Mouse (Mus musculus): ENCODE data around the gene Ecm2.

The Ecm2 gene

DNA sequence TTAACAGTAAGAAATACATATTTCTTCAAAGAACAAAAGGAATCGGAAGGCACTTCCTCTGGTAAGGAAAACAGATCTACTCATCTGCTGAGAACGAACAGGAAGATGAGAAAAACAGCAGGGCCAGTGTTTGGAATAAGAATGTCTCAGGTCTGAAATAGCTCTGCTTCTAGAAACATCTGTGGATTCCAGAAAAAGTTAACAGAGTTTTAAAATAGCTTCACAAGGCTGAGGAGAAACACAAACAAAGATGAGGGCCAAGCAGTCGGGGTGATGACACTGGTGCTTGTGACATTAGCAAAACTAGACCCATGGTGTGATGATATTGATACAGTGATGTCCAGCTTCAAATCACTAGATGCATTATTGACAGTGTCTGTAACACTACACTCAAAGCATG, 2.6 kb downstream of the Ecm2 start:
- DNase-seq (ENCODE audit: extremely low spot score): no peak

DNA sequence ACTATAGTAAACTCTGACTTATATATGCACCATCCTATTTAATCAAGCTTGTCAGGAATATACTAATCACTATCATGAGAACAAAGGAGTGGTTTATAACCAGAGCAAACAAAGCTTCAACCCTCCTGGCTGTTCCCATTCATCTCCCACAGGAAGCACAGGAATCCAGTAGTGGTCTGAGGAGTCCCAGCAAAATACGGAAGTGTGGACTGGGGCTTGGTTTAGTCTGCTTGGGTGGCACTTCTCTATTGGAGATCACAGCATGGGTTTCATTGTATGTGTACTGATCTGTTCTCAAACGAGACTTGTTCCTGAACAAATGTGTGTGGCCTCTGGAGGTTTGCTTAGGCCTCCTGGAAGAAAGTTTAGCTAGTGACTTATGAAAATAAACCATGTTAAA, 14.2 kb downstream of the Ecm2 start:
- no peak for DNase-seq (ENCODE audit: extremely low spot score)

DNA sequence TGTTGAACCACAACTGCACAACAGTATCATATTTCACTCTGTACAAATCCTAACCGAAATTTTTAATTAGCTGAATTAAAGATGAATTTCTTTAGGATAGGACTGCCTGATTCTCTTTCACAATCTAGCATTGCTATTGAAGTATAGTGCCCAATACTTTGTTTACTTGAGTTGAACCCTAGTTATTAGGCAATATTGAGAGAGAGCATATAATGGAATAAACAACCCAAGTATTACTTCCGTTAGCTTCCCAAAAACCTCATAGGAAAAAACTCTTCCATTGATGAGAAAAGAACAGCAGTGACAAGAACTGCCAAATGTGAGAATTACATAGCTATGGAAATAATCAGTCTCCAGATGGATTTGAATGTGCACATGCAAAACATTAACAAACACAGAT, 21.6 kb downstream of the Ecm2 start:
- no peak for DNase-seq (ENCODE audit: extremely low spot score)

DNA sequence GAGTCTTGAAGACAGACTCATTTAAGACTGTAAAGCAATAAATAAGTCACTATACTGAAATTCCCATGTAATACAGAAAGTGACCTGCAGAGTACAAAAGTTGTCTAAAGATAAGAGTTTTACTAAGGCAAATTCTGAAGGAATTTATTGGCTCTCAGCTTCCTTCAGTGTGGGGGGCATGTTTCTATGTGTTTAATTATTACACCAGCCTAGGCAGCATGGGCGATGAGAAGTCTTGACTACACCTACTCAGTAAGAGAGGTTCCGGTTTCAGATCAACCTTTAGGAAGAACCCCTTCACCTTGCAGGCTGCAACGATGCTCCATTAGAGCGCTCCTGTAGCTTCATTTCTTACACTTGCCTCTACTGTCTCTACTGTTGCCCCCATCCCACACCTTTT, 26.0 kb downstream of the Ecm2 start:
- DNase-seq (ENCODE audit: extremely low spot score): no peak

DNA sequence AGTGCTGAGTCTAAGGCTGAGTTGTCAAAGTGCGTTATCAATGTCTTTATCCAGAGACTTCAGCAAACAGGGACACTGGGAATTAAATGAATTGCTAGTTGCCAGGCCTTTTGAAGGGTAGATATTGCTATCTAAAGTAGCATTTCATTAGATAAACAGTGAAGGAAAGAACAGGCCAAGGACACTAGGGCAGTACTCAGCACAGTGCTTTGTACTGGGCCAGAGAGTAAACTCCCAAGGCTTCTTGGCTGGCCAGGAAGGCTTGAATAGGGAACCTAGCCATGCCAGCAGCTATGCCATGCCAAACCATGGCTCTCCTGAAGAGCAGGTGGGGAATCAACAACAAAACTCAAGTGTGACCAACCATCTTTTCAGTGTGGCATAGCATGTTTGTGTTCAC, 32.3 kb downstream of the Ecm2 start:
- DNase-seq (ENCODE audit: extremely low spot score): no peak

DNA sequence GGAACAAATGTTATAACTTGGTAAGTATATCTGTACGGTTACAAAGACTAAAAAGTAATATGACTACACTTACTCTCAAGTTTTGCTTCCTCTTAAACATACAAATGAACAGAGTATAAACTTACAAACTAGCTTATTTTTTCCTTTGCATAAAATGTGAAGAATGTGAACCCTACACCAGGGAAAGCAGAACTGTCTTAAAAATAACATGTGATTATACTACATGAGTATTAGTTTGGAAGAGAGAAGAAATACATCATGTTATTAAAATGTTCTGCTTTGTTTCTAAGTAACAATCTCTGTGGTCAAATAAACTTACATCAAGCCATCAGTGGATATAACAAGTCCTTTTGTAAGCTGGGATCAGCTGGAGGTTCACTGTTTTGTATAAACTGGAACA, 34.1 kb downstream of the Ecm2 start:
- DNase-seq (ENCODE audit: extremely low spot score): no peak

DNA sequence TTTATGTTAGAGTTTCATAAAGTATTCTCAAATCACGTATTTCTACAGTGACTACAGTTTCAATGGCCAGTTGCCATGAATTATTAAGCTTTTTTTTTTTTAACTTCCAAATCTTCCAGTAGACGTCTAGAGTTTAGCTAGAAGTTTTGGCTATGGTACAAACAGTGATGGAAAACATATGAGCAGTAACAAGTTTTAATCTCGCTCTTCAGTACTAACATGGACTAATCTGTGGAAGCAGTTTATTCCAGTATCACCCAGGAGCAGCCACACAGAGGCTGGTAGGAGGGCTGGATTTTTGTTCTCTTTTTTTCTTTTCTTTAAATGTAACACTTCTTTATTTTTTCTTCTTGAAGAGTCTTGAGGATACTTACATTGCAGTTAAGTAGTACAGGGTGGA, 39.7 kb downstream of the Ecm2 start, which contains the start of gene Aspn:
Aspn (plus strand) TSS at position 165 of the 400 bp plus-strand sequence.
- no peak for DNase-seq (ENCODE audit: extremely low spot score)

DNA sequence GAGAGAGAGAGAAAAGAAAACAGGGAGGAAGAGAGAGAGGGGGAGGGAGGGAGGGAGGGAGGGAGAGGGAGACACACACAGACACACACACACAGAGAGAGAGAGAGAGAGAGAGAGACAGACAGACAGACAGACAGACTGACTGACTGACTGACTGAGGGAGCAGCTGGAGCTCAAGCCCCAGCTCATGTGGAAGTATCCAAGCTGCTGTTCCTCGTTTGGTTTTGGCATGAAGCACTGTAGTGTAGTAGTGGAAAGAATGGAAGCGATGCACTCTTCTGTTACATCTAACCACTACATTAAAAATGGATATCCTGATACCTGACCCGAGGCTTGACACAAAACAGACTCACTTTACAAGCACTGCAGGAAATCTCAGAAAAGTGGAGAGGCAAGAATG, 41.0 kb downstream of the Ecm2 start:
- DNase-seq (ENCODE audit: extremely low spot score): no peak

DNA sequence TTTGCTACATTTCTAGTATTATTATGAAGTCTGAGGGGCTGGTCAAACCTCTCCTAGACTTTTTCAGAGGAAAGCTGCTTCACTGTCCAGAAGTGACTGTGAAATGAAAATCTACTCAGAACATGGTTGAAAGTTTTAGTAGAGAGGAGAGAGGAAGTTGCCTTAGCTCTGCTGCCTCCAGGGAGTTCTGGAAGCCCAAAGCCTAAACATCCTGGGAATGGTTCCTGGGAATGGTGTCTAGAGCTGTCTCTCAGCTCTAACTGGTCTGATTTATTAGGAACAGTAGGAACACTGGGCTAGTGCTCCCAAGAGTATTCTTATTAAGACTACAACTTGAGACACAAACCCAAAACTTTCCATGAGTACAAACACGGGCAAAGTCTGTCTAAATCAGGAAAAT, 41.9 kb downstream of the Ecm2 start:
- no peak for DNase-seq (ENCODE audit: extremely low spot score)

DNA sequence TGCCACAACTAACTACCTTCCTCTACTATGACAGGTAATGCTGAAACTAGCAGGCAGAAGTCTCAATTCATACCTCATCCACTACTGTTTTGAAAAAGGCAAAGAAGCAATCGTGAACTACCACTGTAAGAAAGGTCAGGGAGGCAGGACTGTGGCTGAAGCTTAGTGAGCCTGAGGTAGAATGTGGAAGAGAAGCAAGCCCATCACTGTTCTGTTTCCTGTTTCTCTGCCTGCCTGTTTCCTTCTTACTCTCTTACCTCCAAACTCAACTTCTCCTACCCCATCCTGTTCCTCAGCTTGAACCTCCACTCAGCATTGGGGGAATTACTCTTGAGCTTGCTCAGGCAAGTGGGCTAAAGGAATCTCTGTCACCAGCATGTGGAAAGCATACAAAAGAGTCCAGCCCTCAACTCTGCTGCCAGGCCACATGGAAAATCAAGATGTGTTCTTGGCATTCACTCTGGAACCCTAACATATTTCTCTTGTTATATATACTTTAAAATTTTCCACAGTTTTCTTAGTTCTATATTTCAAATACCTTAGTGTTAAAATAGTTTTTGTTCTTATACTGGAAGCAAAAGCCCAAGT, 43.0 kb downstream of the Ecm2 start:
- no peak for DNase-seq (ENCODE audit: extremely low spot score)

DNA sequence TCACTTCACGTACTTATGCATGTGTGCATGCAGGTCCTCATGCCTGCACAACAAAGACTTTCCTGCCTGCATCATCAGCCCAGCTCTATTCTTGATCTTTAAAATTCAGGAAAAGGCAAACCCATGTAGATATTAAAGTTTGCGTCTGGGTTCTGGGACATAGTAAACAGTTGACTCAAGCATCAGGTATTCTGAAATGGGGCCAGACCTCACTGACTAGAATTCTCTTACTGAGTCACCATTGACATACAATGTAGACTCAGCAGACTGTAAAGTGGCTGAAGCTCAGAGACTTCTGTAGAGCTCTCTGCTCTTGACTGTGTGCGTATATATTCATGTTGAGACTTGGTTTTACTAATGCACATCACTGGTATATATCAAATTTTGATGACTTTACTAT, 45.0 kb downstream of the Ecm2 start:
- DNase-seq (ENCODE audit: extremely low spot score): no peak

DNA sequence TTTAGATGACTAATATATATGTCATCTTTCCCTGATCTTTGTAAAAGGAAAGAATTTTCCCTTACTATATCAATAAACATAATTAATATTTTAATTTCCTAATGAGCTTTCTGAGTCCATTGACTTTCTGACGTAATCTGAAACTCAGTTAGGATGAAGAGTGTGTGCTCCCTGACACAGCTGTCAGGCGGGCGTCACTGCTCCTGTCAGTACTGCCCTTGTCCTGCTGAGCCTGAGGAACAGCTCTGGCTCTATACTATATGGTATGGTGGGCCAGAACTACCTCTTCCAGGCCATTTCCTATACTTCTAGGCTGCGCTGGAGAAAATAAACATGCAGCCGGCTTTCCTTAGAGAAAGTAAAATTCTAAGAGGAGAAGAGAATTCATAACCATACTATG, 49.9 kb downstream of the Ecm2 start:
- no peak for DNase-seq (ENCODE audit: extremely low spot score)

DNA sequence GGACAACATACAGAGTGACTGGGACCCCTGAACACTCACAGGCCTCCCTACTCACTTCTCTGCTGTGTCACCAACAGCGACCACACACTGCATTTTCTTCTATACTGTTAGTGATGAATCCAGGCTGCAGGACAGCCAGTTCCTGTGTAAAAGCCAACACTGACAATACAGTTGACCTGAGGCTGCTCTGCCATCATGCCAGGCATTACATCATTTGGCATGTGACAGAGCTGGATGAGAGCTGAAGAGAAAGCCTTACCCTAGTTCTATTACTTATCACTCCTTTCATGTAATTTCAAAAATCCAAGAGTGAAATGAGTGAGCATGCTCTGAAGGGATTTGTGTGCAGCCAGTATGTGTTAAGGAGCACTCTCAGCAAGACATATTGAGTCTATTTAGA, 51.6 kb downstream of the Ecm2 start:
- no peak for DNase-seq (ENCODE audit: extremely low spot score)

DNA sequence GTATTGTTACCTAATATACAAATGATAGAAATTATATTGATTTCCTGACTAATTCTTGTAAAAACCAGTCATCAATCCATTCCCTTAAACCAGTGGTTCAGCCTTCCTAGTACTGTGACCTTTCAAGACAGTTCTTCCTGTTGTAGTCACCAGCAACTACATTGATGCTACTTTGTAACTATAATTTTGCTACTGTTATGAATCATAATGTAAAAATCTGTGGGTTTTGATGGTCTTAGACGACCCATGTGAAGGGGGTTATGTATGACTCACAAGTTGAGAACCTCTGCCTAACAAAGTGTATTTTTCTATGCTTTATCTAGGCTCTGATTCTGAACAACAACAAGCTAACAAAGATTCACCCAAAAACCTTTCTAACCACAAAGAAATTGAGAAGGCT, 52.3 kb downstream of the Ecm2 start:
- DNase-seq (ENCODE audit: extremely low spot score): no peak

DNA sequence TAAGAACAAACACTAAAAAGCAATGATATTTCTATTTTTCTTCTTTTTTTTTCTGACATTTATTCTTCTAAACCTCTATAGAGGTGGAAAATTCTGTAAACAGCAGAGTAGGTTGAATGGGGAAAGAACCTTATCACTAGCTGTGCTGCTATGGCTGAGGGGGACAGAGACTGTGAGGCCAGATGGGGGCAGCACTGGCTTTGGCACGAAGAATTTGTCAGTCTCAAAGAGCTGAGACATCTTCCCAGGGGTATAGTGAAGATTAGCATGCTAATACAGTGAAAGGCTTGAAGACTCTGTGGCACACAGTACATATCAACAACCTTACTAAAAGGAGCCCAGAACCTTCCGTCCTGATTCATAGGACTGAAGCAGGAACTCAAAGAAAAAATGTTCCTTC, 54.6 kb downstream of the Ecm2 start:
- no peak for DNase-seq (ENCODE audit: extremely low spot score)

DNA sequence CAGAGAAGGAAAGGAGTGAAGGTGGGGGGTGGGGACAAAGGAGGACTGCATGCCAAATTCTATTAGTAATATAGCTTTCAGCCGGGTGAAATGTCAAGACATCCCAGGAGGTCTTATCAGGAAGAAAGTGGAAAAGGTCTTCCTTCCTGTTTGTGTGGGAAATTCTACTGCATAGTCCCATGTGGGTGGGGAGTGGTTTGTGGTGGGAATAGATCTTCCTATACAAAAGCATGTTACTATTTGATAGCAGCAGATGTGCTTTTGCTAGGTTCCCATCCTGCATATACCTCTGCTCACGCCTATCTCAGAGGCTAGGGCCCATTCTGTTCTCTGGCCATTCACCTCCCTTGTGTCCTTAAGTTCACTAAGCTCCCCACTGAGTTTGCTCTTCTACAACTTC, 56.3 kb downstream of the Ecm2 start:
- DNase-seq (ENCODE audit: extremely low spot score): no peak

DNA sequence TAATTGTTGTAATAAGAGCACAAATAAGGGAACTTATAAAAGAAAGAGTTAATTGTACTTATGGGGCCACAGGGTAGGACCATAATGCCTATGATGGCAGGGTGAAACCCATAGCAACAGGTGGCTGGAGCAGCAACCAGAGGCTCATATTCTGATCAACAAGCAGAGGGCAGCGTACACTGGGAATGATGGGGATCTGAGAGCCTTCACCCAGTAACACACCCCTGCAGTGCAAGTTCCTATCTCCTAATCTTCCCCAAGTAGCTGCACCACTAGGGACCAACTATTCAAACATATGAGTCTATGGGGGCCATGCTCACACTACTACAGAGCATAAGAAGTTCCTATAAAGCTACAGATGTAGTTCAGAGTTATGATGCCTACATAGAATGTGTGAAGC, 59.7 kb downstream of the Ecm2 start:
- DNase-seq (ENCODE audit: extremely low spot score): no peak

DNA sequence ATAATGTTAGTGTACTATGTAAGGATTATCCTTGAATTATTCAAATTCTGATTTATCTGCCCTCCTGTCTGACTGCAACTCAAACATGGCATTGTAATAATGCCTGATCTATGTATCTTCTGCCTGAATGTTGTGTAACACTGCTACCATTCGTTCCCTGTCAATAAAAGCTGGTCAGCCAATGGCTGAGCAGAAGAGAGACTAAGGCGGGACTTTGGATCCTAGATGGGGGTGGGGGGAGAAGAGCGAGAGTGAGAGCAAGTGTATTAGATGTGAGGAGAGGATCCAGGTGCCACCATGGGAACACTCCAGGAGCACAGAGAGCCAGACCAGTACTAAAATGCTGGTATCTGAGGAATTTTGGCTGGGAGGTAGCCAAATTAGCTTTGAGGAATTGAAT, 65.8 kb downstream of the Ecm2 start:
- no peak for DNase-seq (ENCODE audit: extremely low spot score)

DNA sequence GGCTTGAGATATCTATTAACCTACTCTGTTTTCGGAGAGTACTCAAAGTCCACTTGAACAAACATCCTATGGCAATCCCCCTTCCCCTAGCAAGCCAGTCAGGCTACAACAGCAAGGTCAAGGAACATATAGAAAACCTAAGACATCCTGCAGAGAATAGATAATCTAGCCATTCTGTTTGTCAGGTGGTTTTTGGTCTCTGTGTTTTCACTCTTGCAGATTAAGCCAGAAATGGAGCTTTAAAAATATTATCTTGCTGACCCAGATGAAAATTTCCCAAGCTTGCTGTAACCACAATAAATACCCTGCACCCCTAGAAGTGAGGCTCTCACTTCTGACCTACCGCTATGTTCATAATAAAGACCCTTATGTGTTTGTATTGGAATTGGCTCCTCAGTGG, 66.8 kb downstream of the Ecm2 start:
- no peak for DNase-seq (ENCODE audit: extremely low spot score)

DNA sequence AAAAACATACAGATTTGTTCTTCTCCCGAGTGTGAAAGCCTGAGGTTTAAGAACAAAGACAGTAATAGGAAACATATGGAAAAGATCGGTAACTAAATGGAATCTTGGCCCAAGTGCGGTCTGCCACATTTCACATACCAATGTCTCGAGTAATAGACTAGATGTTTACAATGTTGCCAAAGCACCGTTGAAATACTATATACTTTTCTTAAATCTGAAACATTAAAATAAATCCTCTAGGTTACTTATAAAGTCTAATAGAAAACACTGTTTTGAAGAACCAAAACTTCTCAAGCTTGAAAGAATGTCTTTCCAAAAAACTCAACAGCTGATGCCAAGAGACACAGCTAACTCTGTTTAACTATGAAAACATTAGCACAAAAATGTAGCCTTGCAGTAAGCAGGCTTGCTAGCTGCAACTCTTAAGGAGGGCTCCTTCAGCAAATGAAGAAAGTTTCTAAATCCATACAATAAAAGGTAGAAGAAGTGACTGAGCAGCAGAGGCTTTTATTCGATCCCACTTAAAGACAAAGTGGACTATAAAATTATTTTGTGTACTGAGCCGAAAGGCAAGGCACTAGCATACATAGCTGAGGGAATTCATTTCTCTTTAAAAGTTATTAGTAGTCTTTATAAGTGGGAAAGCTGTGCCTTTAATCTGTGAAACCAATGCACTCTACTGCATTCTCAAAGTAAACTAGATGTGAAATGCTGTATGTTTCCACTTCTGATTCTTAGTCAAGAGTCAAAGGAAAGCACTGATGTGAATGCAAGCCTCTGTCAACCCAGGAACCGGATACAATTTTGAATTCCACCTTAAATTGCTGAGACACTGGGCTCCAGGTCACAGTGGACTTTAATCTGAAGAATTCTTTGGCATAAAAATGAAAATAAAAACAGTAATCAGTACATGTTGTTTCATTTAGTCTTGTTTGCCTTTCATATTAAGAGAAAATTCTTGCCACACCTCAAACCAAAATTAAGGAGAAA, 77.2 kb downstream of the Ecm2 start, which contains the start of gene Omd:
Omd (plus strand) TSS at position 922 of the 990 bp plus-strand sequence.
- DNase-seq (ENCODE audit: extremely low spot score): peak; percentile 10
